Mouse (Mus musculus) erythroid progenitor cell, adult 5-6 weeks (primary cell): ENCODE data around the gene Strip1. TPM values are rescaled to one million over a fixed set of nuclear protein-coding genes. Genes with fewer than 3 reads are reported as not detected.
A peak's percentile ranks its signal among the peaks of the same experiment; 100 is the strongest.

Experiments used
- ATAC-seq: replicated peaks from 2 replicates; pipeline ENCODE4 v1.8.0; 2016; ENCODE audit warnings: moderate number of reproducible peaks, mild to moderate bottlenecking, moderate TSS enrichment, inconsistent platforms; ENCODE audit not compliant: poor library complexity, low FRiP score, severe bottlenecking
- total RNA-seq, 2 experiments: library from RNA; stranded (forward) in 1 of 2; stranded (reverse) in 1 of 2; fragments of 150-400 nt in 1 of 2; fragments of 186-747, 209-891 nt in 1 of 2; gene quantifications; 2 replicates each; pipeline versions ENCODE4 v1.2.3 to v1.2.4; 2015 to 2017; ENCODE audit warnings: low replicate concordance in 2 of 2

Strip1 gene
- total RNA-seq, 2 experiments from 2014 or later = 4.8 to 9.6 TPM

DNA sequence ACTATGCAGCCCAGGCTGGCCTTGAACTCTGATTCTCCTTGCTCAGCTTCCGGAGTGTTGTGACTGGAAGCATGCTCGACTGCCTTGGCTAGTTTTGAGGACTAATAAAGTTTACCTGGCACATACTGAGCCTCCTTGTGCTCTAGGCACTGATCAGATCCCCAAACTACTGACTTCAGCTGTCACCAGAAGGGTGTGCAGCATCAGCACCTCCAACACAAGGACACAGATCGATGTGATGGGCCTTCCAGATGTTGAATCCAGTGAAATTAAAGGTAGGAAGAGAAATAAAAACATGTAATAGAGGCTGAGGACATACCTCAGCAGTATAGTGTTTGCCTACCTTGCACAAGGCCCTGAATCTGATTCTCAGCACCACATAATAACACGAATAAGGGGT, 2.1 kb downstream of the Strip1 start:
- ATAC-seq = no peak

DNA sequence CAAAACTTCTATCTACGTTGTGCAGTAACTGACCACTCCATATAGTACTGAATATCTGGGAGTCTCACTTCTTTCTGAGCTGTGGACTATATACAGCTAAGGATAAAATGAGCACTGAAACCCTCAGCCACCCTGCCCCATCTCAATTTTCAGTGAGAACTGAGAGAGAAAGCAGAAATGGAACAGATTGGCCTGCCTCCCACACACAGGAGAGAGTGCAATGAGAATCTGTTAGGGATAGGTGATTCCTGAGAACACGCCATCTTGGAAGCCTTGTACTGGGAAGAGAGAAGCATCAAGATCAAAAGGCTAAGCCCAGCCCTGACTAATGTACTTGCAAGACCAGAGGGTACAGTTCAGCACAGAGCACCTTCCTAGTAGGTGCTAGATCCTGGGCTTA, 2.9 kb downstream of the Strip1 start:
- no peak for ATAC-seq

DNA sequence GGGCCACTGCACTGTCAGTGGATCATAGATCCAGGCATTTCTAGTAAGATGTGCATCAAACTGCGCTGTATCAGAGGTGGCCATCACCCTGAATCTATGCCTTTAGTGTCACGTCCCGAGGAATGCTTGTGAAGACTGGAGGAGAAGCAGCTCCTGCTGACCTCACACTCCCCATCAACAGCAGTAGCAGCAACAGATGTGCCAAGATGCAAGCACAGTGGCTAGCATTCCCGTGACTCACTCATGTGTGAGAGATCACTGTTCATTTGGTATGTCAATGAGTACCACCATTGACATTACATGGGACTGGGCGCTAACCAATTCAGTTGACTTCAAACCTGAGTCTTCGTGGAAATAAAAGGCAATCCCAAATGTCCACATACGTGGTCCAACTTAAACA, 3.9 kb downstream of the Strip1 start:
- ATAC-seq = no peak

DNA sequence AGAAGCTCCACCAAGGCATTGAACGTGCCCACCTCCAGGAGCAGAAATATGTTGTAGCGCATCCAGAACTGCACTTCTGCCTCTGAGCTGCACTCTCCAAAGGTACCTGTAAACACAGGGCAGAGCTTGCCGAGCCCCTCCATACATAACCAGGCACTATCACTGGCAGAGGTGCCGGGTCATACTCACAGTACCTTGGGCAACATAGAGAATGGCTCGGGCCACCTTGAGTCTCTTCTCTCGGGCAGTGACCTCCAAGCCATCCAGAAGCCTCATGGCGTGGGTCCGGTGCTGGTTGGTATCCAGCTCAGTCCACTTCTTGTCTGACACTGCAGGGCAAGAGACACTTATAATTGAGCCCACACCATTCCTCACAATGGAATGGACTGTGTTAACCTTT, 4.7 kb downstream of the Strip1 start:
- ATAC-seq = no peak

DNA sequence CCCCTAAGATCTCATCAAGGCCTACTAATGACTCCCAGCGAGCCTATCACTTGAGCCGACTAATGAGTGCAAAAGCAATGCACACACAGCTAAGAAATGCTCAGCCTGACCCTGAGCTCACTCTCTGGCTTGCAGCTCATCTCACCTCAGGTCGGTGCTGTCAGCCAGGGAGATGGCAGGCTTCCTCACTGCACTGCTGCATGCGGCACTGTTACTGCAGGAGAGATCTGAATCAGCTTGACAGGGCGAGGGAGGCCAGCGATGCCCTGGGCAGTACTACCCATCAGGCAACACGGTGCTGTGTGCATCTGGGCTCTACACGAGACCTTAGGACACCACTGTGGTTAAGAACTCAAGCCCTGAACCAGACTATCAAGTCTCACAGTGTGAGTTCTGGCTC, 6.0 kb downstream of the Strip1 start:
- ATAC-seq = no peak

DNA sequence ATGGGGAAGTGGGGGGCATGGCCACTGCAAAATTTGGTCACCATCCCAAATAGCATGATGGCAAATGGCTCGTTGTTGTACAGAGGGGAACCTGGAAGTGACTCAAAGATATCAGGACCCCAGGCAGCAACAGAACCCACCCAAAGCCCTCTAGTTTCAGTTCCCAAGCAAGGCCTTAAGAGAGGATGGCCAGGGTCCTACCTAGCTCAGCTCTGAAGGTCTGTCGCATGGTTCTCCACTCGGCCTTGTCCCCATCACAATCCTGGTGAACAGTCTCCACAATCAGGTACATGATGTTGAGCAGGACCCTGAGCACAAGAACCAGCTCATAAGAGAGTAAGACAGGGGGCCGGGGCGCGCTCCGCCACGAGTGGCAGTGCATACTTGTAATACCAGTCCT, 7.1 kb downstream of the Strip1 start:
- no peak for ATAC-seq

GRCm38 (mm10) chr3:107622537-107622936, 9.0 kb downstream of the Strip1 start:
- no peak for ATAC-seq

- ATAC-seq = no peak
These were observed 10.0 kb downstream of the Strip1 start for GRCm38 (mm10) chr3:107621286-107622075.

- ATAC-seq = no peak
These were observed 11.6 kb downstream of the Strip1 start for GRCm38 (mm10) chr3:107619911-107620310.

DNA sequence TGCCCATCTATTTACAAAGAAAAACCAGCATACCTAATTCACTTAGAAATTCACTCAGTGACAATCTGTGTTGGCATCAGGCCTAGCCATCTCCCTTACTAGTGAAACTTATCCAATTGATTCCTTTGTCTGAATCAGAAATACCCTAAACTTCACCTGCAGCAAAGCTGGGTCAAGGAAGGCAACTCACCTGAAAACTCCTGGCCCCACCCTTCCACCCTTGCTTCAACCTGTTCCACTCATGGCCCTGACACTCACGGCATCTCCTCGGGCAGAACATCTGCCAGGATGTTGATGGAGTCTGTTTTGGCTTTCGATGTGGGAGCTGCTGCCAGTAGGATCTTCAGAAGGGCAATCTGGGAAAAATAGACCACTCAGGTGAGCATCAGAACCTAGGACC, 13.7 kb downstream of the Strip1 start:
- no peak for ATAC-seq

- ATAC-seq = peak; percentile 70
These were observed 18.5 kb downstream of the Strip1 start for GRCm38 (mm10) chr3:107612902-107613525.

- no peak for ATAC-seq
These were observed 20.1 kb downstream of the Strip1 start for GRCm38 (mm10) chr3:107611394-107611793.

DNA sequence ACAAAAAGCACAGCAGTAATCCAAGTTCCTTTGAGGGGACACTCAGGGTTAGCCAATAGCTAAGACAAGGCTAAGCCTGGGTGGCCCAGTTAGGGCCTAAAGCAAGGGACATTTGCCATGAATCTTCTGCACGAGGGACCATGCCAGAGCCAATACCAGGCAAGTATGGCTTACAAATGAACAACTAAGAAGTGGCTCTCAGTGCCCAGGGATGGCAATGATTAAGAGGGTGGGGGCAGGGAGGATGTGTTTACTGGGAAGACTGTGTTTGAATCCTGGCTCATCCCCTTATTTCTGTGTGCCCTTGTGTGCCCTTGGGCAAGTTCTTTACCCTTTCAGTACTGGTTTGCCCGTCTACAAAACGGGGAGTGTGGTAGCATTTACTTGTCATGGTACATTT, 22.1 kb downstream of the Strip1 start:
- no peak for ATAC-seq

DNA sequence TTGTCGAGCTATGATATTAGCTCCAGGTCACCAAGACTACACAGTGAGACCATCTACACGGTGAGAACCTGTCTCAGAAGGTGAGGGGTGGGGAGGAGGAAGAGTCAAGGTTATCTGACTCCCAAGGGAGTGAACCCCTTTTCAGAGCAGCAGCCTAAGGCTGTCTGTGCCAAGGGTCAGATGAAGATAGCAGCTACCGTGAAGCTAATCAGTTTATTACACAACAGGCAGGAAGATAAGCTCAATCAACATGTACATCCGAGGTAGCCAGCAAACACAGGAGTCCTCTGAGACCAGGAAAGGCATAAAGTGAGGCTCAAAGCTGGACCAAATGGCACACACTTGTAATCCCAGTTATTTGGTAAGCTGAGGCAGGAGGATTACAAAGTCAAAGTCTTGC, 22.7 kb downstream of the Strip1 start:
- no peak for ATAC-seq

- no peak for ATAC-seq
These were observed 24.3 kb downstream of the Strip1 start for GRCm38 (mm10) chr3:107607221-107607620.

- no peak; the same call in 1 of the 2 replicates for ATAC-seq
These were observed 26.2 kb downstream of the Strip1 start for GRCm38 (mm10) chr3:107605304-107605703.

DNA sequence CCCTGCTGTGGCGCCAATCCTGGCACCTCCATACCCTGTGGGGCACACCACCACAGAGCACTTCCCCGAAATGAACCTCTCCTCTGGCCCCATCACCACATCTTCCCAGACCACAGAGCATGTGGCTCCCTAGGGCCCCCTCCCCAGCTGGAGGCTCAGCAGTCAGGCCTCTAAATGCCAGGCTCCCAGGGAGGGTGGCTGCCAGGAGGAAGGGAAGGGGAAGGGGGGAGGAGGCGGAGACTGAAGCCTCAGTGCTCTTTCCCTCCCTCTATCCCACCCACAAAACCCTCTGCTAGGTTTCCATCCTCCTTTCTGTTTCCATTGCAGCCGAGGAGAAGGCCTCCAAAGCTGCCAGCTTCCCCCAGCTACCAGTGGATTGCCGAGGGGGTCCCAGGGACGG, 31.4 kb downstream of the Strip1 start:
- ATAC-seq = no peak

- ATAC-seq = no peak
These were observed 33.7 kb downstream of the Strip1 start for GRCm38 (mm10) chr3:107597586-107598389.

GRCm38 (mm10) chr3:107597134-107597533, 34.4 kb downstream of the Strip1 start:
- ATAC-seq = no peak

- ATAC-seq = no peak
These were observed 34.9 kb downstream of the Strip1 start for GRCm38 (mm10) chr3:107596559-107596958.
